Mouse (Mus musculus) spleen, adult 2 months (tissue): ENCODE results near the gene Ccl22.

Source experiments
- CTCF ChIP-seq: fragments of 200-500 bp; IDR thresholded peaks from 2 replicates; pipeline ENCODE4 v1.5.1; 2011; ENCODE audit warnings: mild to moderate bottlenecking, inconsistent platforms; ENCODE audit not compliant: insufficient read depth, insufficient read length, insufficient replicate concordance; ENCODE audit errors: extremely low read depth
- POLR2A ChIP-seq: fragments of 200-500 bp; IDR thresholded peaks from 2 replicates; pipeline ENCODE4 v1.6.1; 2011; ENCODE audit warnings: low read depth, low read length, inconsistent platforms

GRCm38 (mm10) chr8:94767035-94767434 lies 21.6 kb downstream of the Ccl22 start:
- TF ChIP-seq POLR2A (no peak), CTCF (no peak)
